Mouse (Mus musculus) liver, adult 2 months (tissue): ENCODE results near the gene 1700028J19Rik.

Experiments used
- CTCF ChIP-seq: fragments of 200-500 bp; IDR thresholded peaks from 2 replicates; pipeline ENCODE4 v1.5.1; 2011; ENCODE audit warnings: low read depth, low read length, control low read depth
- POLR2A ChIP-seq: fragments of 200-500 bp; IDR thresholded peaks from 2 replicates; pipeline ENCODE4 v1.6.1; 2011; ENCODE audit warnings: low read length, control low read depth; ENCODE audit not compliant: insufficient read depth; ENCODE audit errors: extremely low read depth

- TF ChIP-seq POLR2A (no peak), CTCF (no peak)
These were observed 6.6 kb downstream of the 1700028J19Rik start for GRCm38 (mm10) chr7:44239913-44240312.
